Mouse (Mus musculus): ENCODE results near the gene Crispld2. TPM values are rescaled to one million over a fixed set of nuclear protein-coding genes. Genes with fewer than 3 reads are reported as not detected.

The Crispld2 gene
- polyA plus RNA-seq, 1 experiment = 7.6 TPM

- TF ChIP-seq POLR2A (IDR thresholded peaks at IDR 0.05; ENCODE audit: control insufficient read depth, extremely low read depth, insufficient read depth, low read length, poor library complexity) = no peak
- no peak for TF ChIP-seq CTCF (IDR thresholded peaks at IDR 0.05; ENCODE audit: borderline replicate concordance, control insufficient read depth, extremely low read depth, insufficient read depth, low read length, poor library complexity)
These were observed 26.1 kb downstream of the Crispld2 start for GRCm38 (mm10) chr8:120018379-120018778.

GRCm38 (mm10) chr8:120019297-120019696 is 27.1 kb downstream of the Crispld2 start:
- WGBS = 97% methylated on average over 5 of the region's 5 CpGs
- Histone ChIP-seq H3K27me3 (ENCODE audit: control insufficient read depth, insufficient read depth, low read length) (no peaks in the 10 kb centered on the region), H3K4me3 (ENCODE audit: control insufficient read depth, insufficient read depth, low read length) (no peak overlapping the region), H3K4me1 (replicated peaks; ENCODE audit: control insufficient read depth, insufficient read depth, low read length) (peaks cover 8% of the 10 kb centered on the region), H3K36me3 (ENCODE audit: control insufficient read depth, insufficient read depth, low read length) (no peaks in the 10 kb centered on the region), H3K27ac (ENCODE audit: control insufficient read depth, insufficient read depth, low read length) (no peak overlapping the region)
- no peak for DNase-seq
- TF ChIP-seq POLR2A (IDR thresholded peaks at IDR 0.05; ENCODE audit: control insufficient read depth, extremely low read depth, insufficient read depth, low read length, poor library complexity) = no peak
- no peak for TF ChIP-seq CTCF (IDR thresholded peaks at IDR 0.05; ENCODE audit: borderline replicate concordance, control insufficient read depth, extremely low read depth, insufficient read depth, low read length, poor library complexity)

More at GRCm38 (mm10) chr8:120018379-120018778, 26.1 kb downstream of the Crispld2 start:
- Histone ChIP-seq H3K4me3 (ENCODE audit: control insufficient read depth, insufficient read depth, low read length) (no peak overlapping the region), H3K4me1 (replicated peaks; ENCODE audit: control insufficient read depth, insufficient read depth, low read length) (peaks cover 13% of the 10 kb centered on the region), H3K27ac (ENCODE audit: control insufficient read depth, insufficient read depth, low read length) (no peak overlapping the region), H3K36me3 (ENCODE audit: control insufficient read depth, insufficient read depth, low read length) (no peaks in the 10 kb centered on the region), H3K27me3 (ENCODE audit: control insufficient read depth, insufficient read depth, low read length) (no peaks in the 10 kb centered on the region)
- no peak for DNase-seq
- WGBS = 95% methylated on average over 6 of the region's 6 CpGs

DNA sequence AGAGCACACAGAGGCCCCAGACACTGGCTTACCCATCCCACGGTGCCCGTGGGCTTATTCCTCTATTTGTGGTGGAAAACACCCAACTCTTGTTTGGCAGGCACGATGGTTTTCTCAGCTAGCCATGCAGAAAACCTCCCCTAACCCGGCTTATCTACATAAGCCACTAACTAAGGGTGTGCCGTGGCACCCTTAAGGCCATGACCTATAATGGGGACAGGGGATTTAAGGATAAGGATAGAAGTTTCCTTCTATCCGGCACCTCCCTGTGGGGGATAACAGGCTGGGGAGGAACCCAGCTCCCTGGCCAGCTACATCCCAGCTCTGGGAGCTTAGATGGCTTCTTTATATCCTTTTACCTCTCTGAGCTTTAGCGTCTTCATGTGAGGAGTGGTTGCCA is 28.1 kb downstream of the Crispld2 start:
- 93% methylated on average over 7 of the region's 7 CpGs for WGBS
- TF ChIP-seq POLR2A (IDR thresholded peaks at IDR 0.05; ENCODE audit: control insufficient read depth, extremely low read depth, insufficient read depth, low read length, poor library complexity) (no peak), CTCF (IDR thresholded peaks at IDR 0.05; ENCODE audit: borderline replicate concordance, control insufficient read depth, extremely low read depth, insufficient read depth, low read length, poor library complexity) (no peak)

DNA sequence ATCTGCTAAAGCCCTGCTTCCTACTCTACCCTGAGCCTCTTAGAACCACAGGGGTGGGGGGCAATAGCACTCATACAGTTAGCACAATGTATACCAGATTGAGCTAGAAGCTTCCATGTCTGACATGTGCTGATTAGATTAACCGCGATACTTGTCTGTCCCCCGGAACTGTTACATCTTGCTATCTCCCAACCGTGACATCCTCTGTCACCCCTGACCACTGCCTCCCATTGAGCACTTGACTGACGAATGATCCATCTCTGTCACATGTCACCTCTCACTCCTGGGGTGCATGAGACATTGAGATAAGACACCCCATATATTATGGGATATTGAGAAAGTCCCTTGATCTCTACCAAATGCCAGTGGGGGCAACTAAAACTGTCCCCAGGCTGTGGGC is 34.0 kb downstream of the Crispld2 start:
- no peaks in the 10 kb centered on the region for H3K27me3 ChIP-seq (ENCODE audit: control insufficient read depth, insufficient read depth, low read length)
- H3K4me1 ChIP-seq (replicated peaks; ENCODE audit: control insufficient read depth, insufficient read depth, low read length) = peaks cover 5% of the 10 kb centered on the region; the same call in 1 of the 2 replicates
- no peak overlapping the region for H3K4me3 ChIP-seq (ENCODE audit: control insufficient read depth, insufficient read depth, low read length)
- 86% methylated on average over 5 of the region's 5 CpGs for WGBS
- no peaks in the 10 kb centered on the region for H3K36me3 ChIP-seq (ENCODE audit: control insufficient read depth, insufficient read depth, low read length)
- TF ChIP-seq POLR2A (IDR thresholded peaks at IDR 0.05; ENCODE audit: control insufficient read depth, extremely low read depth, insufficient read depth, low read length, poor library complexity) (no peak), CTCF (IDR thresholded peaks at IDR 0.05; ENCODE audit: borderline replicate concordance, control insufficient read depth, extremely low read depth, insufficient read depth, low read length, poor library complexity) (no peak)
- no peak overlapping the region for H3K27ac ChIP-seq (ENCODE audit: control insufficient read depth, insufficient read depth, low read length)
- DNase-seq = no peak

More for the DNA sequence above, 28.1 kb downstream of the Crispld2 start:
- H3K27ac ChIP-seq (ENCODE audit: control insufficient read depth, insufficient read depth, low read length) = no peak overlapping the region
- H3K4me3 ChIP-seq (ENCODE audit: control insufficient read depth, insufficient read depth, low read length) = no peak overlapping the region
- DNase-seq = no peak
- no peaks in the 10 kb centered on the region for H3K27me3 ChIP-seq (ENCODE audit: control insufficient read depth, insufficient read depth, low read length)
- H3K36me3 ChIP-seq (ENCODE audit: control insufficient read depth, insufficient read depth, low read length) = no peaks in the 10 kb centered on the region
- H3K4me1 ChIP-seq (replicated peaks; ENCODE audit: control insufficient read depth, insufficient read depth, low read length) = peaks cover 4% of the 10 kb centered on the region

- Histone ChIP-seq H3K27ac (ENCODE audit: control insufficient read depth, insufficient read depth, low read length) (no peak overlapping the region), H3K36me3 (ENCODE audit: control insufficient read depth, insufficient read depth, low read length) (no peaks in the 10 kb centered on the region), H3K27me3 (ENCODE audit: control insufficient read depth, insufficient read depth, low read length) (no peaks in the 10 kb centered on the region), H3K4me3 (ENCODE audit: control insufficient read depth, insufficient read depth, low read length) (no peak overlapping the region), H3K4me1 (replicated peaks; ENCODE audit: control insufficient read depth, insufficient read depth, low read length) (peaks cover 8% of the 10 kb centered on the region)
- TF ChIP-seq POLR2A (IDR thresholded peaks at IDR 0.05; ENCODE audit: control insufficient read depth, extremely low read depth, insufficient read depth, low read length, poor library complexity) = no peak
- no peak for TF ChIP-seq CTCF (IDR thresholded peaks at IDR 0.05; ENCODE audit: borderline replicate concordance, control insufficient read depth, extremely low read depth, insufficient read depth, low read length, poor library complexity)
- DNase-seq = no peak
- 26% methylated on average over 6 of the region's 6 CpGs for WGBS
These were observed 34.8 kb downstream of the Crispld2 start for GRCm38 (mm10) chr8:120026991-120027390.

DNA sequence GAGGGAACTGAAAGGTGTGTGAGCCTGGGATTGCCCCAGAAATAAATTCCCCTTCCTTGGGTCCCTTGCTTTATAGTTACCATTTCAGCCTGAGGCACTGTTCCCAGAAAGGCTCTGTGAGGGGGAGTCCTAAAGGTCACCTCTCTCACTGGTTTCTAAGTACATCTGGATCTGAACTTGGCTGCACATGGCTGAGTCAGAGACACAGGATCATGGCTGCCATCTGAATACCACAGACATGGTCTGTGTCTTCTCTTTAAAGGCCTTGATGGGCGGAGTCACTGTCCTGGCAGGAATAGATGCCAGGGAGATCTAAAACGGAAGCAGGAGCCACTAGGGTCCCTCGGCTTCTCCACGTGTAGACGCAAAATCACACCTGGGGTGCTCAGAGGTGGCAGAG is 38.2 kb downstream of the Crispld2 start:
- Histone ChIP-seq H3K4me3 (ENCODE audit: control insufficient read depth, insufficient read depth, low read length) (no peak overlapping the region), H3K27me3 (ENCODE audit: control insufficient read depth, insufficient read depth, low read length) (no peaks in the 10 kb centered on the region), H3K27ac (ENCODE audit: control insufficient read depth, insufficient read depth, low read length) (no peak overlapping the region), H3K4me1 (replicated peaks; ENCODE audit: control insufficient read depth, insufficient read depth, low read length) (peaks cover 28% of the 10 kb centered on the region), H3K36me3 (ENCODE audit: control insufficient read depth, insufficient read depth, low read length) (no peaks in the 10 kb centered on the region)
- DNase-seq = no peak
- TF ChIP-seq POLR2A (IDR thresholded peaks at IDR 0.05; ENCODE audit: control insufficient read depth, extremely low read depth, insufficient read depth, low read length, poor library complexity) (no peak), CTCF (IDR thresholded peaks at IDR 0.05; ENCODE audit: borderline replicate concordance, control insufficient read depth, extremely low read depth, insufficient read depth, low read length, poor library complexity) (no peak)
- WGBS = 92% methylated on average over 5 of the region's 5 CpGs
